Mouse (Mus musculus): ENCODE measurements around the gene Gramd4. TPM values are rescaled to one million over a fixed set of nuclear protein-coding genes. Genes with fewer than 3 reads are reported as not detected.

Gene Gramd4
- polyA plus RNA-seq, 1 experiment from 2014 or later: 8.7 TPM

- no peak overlapping the region for H3K27ac ChIP-seq (ENCODE audit: low read depth, low read length)
- DNase-seq (ENCODE audit: low spot score) (no peak), ATAC-seq (ENCODE audit: low FRiP score) (no peak)
- H3K36me3 ChIP-seq (ENCODE audit: control insufficient read depth, insufficient read depth, low read length): 0 out of 2 replicates have a peak, but pooled peaks cover 3% of the 10 kb centered on the region
- H3K4me2 ChIP-seq (replicated peaks; ENCODE audit: low read depth, low read length): no peak overlapping the region
- no peaks in the 10 kb centered on the region for H3K9me3 ChIP-seq (ENCODE audit: control insufficient read depth, low read length)
- no peak overlapping the region for H3K9ac ChIP-seq (ENCODE audit: low read depth, low read length)
- H3K4me3 ChIP-seq (ENCODE audit: low read depth, low read length): no peak overlapping the region
- H3K27me3 ChIP-seq (ENCODE audit: control insufficient read depth, insufficient read depth, low read length): no peaks in the 10 kb centered on the region
- WGBS: 65% methylated on average over 14 of the region's 15 CpGs
- peaks cover 8% of the 10 kb centered on the region for H3K4me1 ChIP-seq (replicated peaks; ENCODE audit: control insufficient read depth, insufficient read depth, low read length)
Observed at GRCm38 (mm10) chr15:86117115-86118100, 59.9 kb downstream of the Gramd4 start.

DNA sequence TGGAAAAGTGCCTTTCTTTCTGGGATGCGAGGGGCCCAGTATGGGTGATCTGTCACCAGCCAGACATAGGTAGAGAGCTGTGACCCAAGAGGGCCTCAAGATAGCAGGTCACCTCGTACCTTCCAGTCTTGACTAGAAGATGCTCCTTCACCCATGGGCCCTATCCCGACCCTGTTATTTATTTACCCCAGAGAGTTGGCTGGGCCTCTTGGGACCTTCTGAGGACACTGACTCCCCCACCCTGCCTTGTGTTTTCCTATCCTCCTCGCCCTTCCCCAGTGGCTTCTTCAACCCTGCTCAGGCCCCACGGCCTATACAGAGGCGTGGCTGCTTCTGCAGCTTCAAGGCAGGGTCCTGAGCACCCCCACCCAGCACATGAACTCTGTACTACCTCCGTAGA lies 61.7 kb downstream of the Gramd4 start:
- DNase-seq (ENCODE audit: low spot score) (no peak), ATAC-seq (ENCODE audit: low FRiP score) (no peak)
- H3K4me2 ChIP-seq (replicated peaks; ENCODE audit: low read depth, low read length): no peak overlapping the region
- WGBS: 78% methylated on average over 7 of the region's 7 CpGs
- no peaks in the 10 kb centered on the region for H3K4me1 ChIP-seq (replicated peaks; ENCODE audit: control insufficient read depth, insufficient read depth, low read length)
- no peak overlapping the region for H3K4me3 ChIP-seq (ENCODE audit: low read depth, low read length)
- H3K27me3 ChIP-seq (ENCODE audit: control insufficient read depth, insufficient read depth, low read length): no peaks in the 10 kb centered on the region
- H3K36me3 ChIP-seq (ENCODE audit: control insufficient read depth, insufficient read depth, low read length): 0 out of 2 replicates have a peak, but pooled peaks cover 3% of the 10 kb centered on the region
- H3K27ac ChIP-seq (ENCODE audit: low read depth, low read length): no peak overlapping the region
- H3K9ac ChIP-seq (ENCODE audit: low read depth, low read length): no peak overlapping the region
- no peaks in the 10 kb centered on the region for H3K9me3 ChIP-seq (ENCODE audit: control insufficient read depth, low read length)

DNA sequence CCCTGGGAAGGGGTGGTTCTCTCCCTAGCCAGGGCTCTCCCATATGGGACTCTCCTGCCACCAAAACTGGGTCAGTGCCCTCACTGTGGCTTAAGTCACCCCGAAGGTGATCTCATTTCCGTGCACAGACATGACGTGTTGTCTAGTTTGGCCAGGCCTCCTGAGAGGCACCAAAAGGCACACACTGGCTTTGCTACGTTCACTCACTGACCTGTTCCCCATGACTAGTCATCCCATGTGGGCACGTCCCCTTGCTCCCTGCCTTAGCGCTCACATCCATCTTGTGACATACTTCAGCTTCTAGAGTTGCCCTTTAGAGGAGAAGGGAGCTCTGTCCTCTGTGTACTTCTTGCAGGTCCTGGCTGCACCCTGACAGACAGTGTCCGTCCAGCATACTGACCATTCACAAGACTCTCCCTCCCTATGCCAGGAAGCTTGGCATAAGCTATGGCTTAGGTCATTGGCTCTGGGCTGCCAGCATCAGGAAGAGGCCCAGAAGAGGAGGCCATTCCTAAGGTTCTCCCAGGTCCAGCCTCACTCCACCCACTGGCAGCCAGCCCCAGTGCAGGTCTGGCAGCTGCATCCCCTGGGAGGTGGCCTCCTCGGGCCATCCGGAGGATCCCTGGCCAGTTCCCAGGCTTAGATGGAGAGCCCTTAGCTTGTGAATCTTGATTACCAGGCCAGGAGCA lies 64.9 kb downstream of the Gramd4 start:
- H3K27ac ChIP-seq (ENCODE audit: low read depth, low read length): no peak overlapping the region
- H3K27me3 ChIP-seq (ENCODE audit: control insufficient read depth, insufficient read depth, low read length): no peaks in the 10 kb centered on the region
- 90% methylated on average over 9 of the region's 9 CpGs for WGBS
- no peak for DNase-seq (ENCODE audit: low spot score)
- no peak overlapping the region for H3K9ac ChIP-seq (ENCODE audit: low read depth, low read length)
- ATAC-seq (ENCODE audit: low FRiP score): no peak
- no peaks in the 10 kb centered on the region for H3K4me1 ChIP-seq (replicated peaks; ENCODE audit: control insufficient read depth, insufficient read depth, low read length)
- H3K4me2 ChIP-seq (replicated peaks; ENCODE audit: low read depth, low read length): no peak overlapping the region
- no peak overlapping the region for H3K4me3 ChIP-seq (ENCODE audit: low read depth, low read length)
- 0 out of 2 replicates have a peak, but pooled peaks cover 3% of the 10 kb centered on the region for H3K36me3 ChIP-seq (ENCODE audit: control insufficient read depth, insufficient read depth, low read length)
- no peaks in the 10 kb centered on the region for H3K9me3 ChIP-seq (ENCODE audit: control insufficient read depth, low read length)

GRCm38 (mm10) chr15:86123409-86123808 lies 65.9 kb downstream of the Gramd4 start:
- Histone ChIP-seq H3K36me3 (ENCODE audit: control insufficient read depth, insufficient read depth, low read length) (0 out of 2 replicates have a peak, but pooled peaks cover 3% of the 10 kb centered on the region), H3K27me3 (ENCODE audit: control insufficient read depth, insufficient read depth, low read length) (no peaks in the 10 kb centered on the region), H3K4me3 (ENCODE audit: low read depth, low read length) (no peak overlapping the region), H3K4me1 (replicated peaks; ENCODE audit: control insufficient read depth, insufficient read depth, low read length) (no peaks in the 10 kb centered on the region), H3K27ac (ENCODE audit: low read depth, low read length) (no peak overlapping the region), H3K4me2 (replicated peaks; ENCODE audit: low read depth, low read length) (no peak overlapping the region), H3K9me3 (ENCODE audit: control insufficient read depth, low read length) (no peaks in the 10 kb centered on the region), H3K9ac (ENCODE audit: low read depth, low read length) (no peak overlapping the region)
- ATAC-seq (ENCODE audit: low FRiP score): no peak
- DNase-seq (ENCODE audit: low spot score): no peak
- WGBS: 94% methylated on average over 4 of the region's 4 CpGs

DNA sequence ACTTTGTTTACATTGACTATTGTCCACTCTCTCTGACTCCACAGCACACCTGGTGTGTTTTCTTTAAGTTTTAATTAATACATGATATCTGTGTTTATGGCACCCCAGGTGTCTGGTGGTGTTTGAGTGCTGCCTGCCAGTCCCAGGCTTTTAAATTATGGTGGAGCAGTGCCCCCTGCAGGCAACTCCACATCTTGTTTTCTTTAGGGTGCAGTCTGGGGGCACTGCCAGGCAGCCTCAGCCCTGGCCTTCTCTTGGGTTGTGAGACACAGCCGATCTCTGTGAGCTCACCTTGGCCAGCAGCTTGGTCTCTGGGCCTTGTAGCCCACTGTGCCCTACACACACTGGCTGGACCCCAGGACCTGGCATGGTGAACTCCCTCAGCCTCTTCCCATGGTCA lies 66.9 kb downstream of the Gramd4 start:
- 56% methylated on average over 1 of the region's 1 CpGs for WGBS
- Histone ChIP-seq H3K9ac (ENCODE audit: low read depth, low read length) (no peak overlapping the region), H3K4me1 (replicated peaks; ENCODE audit: control insufficient read depth, insufficient read depth, low read length) (no peaks in the 10 kb centered on the region), H3K4me3 (ENCODE audit: low read depth, low read length) (no peak overlapping the region), H3K27ac (ENCODE audit: low read depth, low read length) (no peak overlapping the region), H3K36me3 (ENCODE audit: control insufficient read depth, insufficient read depth, low read length) (no peaks in the 10 kb centered on the region), H3K4me2 (replicated peaks; ENCODE audit: low read depth, low read length) (no peak overlapping the region), H3K27me3 (ENCODE audit: control insufficient read depth, insufficient read depth, low read length) (no peaks in the 10 kb centered on the region), H3K9me3 (ENCODE audit: control insufficient read depth, low read length) (no peaks in the 10 kb centered on the region)
- peak; percentile 71 for DNase-seq (ENCODE audit: low spot score)
- no peak for ATAC-seq (ENCODE audit: low FRiP score)

- Histone ChIP-seq H3K4me2 (replicated peaks; ENCODE audit: low read depth, low read length) (no peak overlapping the region), H3K9me3 (ENCODE audit: control insufficient read depth, low read length) (no peaks in the 10 kb centered on the region), H3K9ac (ENCODE audit: low read depth, low read length) (no peak overlapping the region), H3K27ac (ENCODE audit: low read depth, low read length) (no peak overlapping the region), H3K4me1 (replicated peaks; ENCODE audit: control insufficient read depth, insufficient read depth, low read length) (no peaks in the 10 kb centered on the region), H3K27me3 (ENCODE audit: control insufficient read depth, insufficient read depth, low read length) (no peaks in the 10 kb centered on the region), H3K4me3 (ENCODE audit: low read depth, low read length) (no peak overlapping the region), H3K36me3 (ENCODE audit: control insufficient read depth, insufficient read depth, low read length) (no peaks in the 10 kb centered on the region)
- WGBS: 90% methylated on average over 3 of the region's 3 CpGs
- ATAC-seq (ENCODE audit: low FRiP score): no peak
- DNase-seq (ENCODE audit: low spot score): no peak
Observed at GRCm38 (mm10) chr15:86129036-86129435, 71.5 kb downstream of the Gramd4 start.

DNA sequence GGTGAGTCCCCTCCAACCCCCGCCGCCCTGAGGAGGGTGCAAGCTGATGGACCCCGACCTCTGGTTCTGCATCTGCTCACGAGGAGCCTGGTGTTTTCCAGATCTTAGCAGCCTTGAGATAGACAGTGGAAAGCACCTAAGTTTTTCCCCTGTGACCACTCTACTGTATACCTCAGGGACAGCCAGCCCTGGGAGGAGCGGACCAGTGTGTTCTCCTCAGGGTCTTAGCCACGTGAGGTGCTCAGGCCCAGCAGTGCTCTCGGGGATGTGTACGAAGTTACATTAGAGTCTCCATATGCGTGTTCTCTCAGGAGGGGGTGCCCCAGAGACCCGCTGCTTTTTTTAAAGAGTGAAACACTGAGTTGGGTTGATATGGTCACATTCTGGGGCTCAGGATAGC lies 73.2 kb downstream of the Gramd4 start:
- H3K4me3 ChIP-seq (ENCODE audit: low read depth, low read length): no peak overlapping the region
- H3K27ac ChIP-seq (ENCODE audit: low read depth, low read length): no peak overlapping the region
- no peaks in the 10 kb centered on the region for H3K36me3 ChIP-seq (ENCODE audit: control insufficient read depth, insufficient read depth, low read length)
- no peak for DNase-seq (ENCODE audit: low spot score)
- ATAC-seq (ENCODE audit: low FRiP score): no peak
- no peaks in the 10 kb centered on the region for H3K9me3 ChIP-seq (ENCODE audit: control insufficient read depth, low read length)
- no peaks in the 10 kb centered on the region for H3K27me3 ChIP-seq (ENCODE audit: control insufficient read depth, insufficient read depth, low read length)
- WGBS: 93% methylated on average over 10 of the region's 10 CpGs
- no peaks in the 10 kb centered on the region for H3K4me1 ChIP-seq (replicated peaks; ENCODE audit: control insufficient read depth, insufficient read depth, low read length)
- no peak overlapping the region for H3K9ac ChIP-seq (ENCODE audit: low read depth, low read length)
- H3K4me2 ChIP-seq (replicated peaks; ENCODE audit: low read depth, low read length): no peak overlapping the region

DNA sequence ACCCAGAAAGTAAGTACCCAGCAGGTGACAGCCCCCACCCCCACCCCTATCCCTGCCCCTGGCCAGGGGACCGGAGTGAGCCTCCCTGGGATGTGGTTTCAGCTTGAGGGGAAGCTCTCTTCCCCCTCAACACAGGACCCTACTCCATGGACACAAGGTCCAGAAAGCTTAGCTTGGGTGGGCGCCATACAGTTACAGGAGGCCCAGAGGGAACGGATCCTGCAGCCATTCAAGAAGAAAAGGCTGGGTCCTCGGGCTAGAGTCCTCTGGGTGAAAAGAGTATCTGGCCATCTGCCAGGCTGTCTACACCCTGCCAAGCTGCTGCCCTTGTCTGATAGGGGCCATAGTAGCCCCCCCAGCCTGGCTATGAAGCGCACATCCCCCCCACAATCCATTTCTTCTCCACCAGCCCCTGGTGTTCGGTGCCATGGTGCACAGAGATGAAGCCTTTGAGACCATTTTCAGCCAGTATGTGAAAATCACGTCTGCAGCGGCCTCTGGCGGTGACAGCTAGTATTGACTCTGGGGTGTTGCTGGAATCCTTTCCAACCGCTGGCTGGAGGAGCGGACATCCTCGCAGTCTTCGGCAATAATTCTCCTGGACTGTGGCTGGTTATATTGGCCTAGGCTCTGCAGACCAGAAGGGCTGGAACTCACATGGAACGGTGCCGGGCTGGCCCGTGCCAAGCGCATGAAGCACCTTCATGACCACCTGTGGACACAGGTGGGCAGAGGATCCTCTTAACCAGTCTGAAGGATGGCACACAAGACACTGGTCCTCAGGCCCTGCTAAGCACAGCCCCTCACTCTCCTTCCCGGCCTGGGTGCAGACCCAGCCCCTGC lies 77.7 kb downstream of the Gramd4 start:
- ATAC-seq (ENCODE audit: low FRiP score) (peak; percentile 49), DNase-seq (ENCODE audit: low spot score) (peak; percentile 93)
- H3K27ac ChIP-seq (ENCODE audit: low read depth, low read length): no peak overlapping the region
- no peaks in the 10 kb centered on the region for H3K9me3 ChIP-seq (ENCODE audit: control insufficient read depth, low read length)
- no peaks in the 10 kb centered on the region for H3K27me3 ChIP-seq (ENCODE audit: control insufficient read depth, insufficient read depth, low read length)
- no peak overlapping the region for H3K4me2 ChIP-seq (replicated peaks; ENCODE audit: low read depth, low read length)
- no peaks in the 10 kb centered on the region for H3K4me1 ChIP-seq (replicated peaks; ENCODE audit: control insufficient read depth, insufficient read depth, low read length)
- no peaks in the 10 kb centered on the region for H3K36me3 ChIP-seq (ENCODE audit: control insufficient read depth, insufficient read depth, low read length)
- WGBS: 45% methylated on average over 18 of the region's 18 CpGs
- H3K9ac ChIP-seq (ENCODE audit: low read depth, low read length): no peak overlapping the region
- H3K4me3 ChIP-seq (ENCODE audit: low read depth, low read length): no peak overlapping the region

Measured in hindbrain, embryonic 11.5 days (tissue).